Mouse (Mus musculus) kidney, postnatal 36 days (tissue): ENCODE measurements around the gene Ncam1.

Source experiments
- DNase-seq, 2 experiments: peaks; one replicate each; pipeline ENCODE4 v3.0.0; 2021 to 2022; ENCODE audit warnings: mixed read lengths in 2 of 2

The Ncam1 gene

GRCm38 (mm10) chr9:49490609-49491008 lies 308.1 kb downstream of the Ncam1 start:
- no peak for DNase-seq

GRCm38 (mm10) chr9:49488912-49489895 lies 309.5 kb downstream of the Ncam1 start:
- peak; percentile 77 to 93 for DNase-seq

DNA sequence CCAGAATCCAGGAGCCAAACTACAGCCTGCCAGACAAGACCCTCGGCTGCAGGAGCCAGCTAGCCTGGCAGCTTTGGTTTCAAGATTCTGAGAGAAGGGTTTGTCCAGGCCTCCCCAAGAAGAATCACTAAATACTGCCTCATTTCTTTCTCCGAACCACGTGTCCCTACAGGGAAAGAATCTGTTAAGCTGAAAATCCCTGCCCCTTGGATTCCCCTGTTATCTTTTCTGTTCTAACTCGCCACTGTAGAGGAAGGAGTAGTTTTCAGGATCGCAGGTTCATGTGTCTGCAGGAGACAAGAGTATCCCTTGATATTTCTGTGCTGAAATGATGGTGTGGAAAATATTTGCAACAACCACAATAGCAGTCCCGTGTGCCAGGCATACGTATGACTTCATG lies 310.5 kb downstream of the Ncam1 start:
- DNase-seq, result no peak

DNA sequence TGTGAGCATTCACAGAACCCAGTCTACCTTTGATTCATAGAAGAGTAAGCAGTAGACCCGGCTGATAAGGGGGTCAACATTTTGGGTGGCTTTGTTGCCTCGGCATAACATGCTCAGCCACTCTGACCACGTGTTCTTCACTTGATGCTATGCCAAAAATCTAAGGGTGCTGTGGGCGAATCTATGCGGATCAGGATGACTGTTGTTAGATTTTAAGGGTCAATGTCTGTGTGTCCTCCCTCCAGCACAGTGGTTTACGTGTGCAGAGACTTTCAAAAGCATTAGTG lies 311.1 kb downstream of the Ncam1 start:
- no peak for DNase-seq

- DNase-seq, result no peak
Observed at GRCm38 (mm10) chr9:49486805-49487656, 311.7 kb downstream of the Ncam1 start.

DNA sequence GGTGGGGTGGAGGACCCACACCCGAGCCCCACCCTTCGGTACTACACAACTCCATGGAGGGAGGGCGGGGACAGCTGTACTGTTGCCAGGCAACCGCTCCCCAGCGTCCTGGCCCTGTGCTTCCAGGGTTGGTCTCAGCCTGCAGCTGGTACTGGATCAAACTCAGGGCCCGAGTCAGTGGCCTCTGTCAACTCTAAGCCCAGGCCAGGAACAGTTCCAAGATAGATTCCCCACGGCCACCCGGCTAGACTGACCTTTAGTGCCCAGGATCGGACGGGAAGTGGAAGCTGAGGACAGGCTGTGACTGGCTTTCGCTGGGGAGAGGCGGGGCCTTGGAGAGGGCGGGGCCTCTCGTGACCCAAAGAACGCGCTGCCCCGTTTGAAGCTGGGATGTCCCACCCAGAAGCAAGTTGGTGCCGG lies 312.8 kb downstream of the Ncam1 start, which contains the start of gene Ttc12:
Gene Ttc12, minus strand, starts transcription at position 334 of the 420 bp plus-strand sequence.
- peak; percentile 93 for DNase-seq

DNA sequence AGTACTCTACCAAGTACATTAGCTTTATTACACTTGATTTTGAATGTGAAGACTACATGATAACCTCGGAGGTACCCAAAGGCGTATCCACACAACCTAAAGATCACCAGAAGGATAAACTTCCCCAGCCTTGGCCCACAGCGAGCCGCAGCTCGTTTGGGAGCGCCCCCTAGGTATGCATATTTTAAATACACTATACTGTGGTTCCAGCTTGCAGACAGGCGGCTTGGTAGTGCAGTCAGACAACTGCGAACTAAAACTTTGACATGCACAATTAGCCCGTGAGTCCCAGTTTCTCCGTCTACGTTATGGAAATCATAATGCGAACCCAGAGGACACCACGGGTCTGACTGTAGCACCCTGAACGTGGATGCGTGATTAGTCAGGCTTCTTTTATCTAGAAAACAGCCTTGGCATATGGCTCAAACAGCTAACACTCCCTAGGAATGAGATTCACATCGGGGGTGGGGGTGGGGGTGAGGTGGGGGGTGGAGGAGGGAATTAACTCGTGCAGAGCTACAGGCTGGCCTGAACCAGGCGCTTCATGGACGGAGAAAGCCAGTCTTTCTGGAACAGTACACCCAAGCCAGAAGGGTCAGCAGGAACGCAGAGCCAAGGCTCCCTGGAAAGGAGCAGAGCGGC lies 313.4 kb downstream of the Ncam1 start:
- peak; percentile 54 to 61 for DNase-seq

GRCm38 (mm10) chr9:49483316-49483715 lies 315.4 kb downstream of the Ncam1 start:
- peak in 1 of 2 experiments; percentile 21 for DNase-seq

DNA sequence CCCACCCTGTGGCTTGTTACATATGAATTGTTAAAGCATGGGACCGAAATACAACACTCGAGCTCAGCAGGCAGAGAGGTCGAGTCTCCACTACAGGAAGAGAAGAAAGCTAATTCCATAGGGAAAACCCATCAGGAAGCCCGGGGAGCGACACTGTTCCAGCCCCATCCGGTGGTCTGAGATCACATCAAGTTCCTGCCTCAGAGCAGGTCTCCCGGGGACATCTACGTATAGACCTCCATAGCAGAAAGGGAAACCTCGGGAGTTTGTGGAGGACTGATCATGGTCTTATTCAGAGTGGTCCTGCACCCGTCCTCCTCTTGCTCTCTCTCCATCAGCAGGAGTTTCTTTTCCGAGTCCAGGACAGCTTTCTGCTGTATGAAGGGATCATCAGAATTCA lies 326.6 kb downstream of the Ncam1 start:
- no peak for DNase-seq

- no peak for DNase-seq
Observed at GRCm38 (mm10) chr9:49470946-49471345, 327.8 kb downstream of the Ncam1 start.

DNA sequence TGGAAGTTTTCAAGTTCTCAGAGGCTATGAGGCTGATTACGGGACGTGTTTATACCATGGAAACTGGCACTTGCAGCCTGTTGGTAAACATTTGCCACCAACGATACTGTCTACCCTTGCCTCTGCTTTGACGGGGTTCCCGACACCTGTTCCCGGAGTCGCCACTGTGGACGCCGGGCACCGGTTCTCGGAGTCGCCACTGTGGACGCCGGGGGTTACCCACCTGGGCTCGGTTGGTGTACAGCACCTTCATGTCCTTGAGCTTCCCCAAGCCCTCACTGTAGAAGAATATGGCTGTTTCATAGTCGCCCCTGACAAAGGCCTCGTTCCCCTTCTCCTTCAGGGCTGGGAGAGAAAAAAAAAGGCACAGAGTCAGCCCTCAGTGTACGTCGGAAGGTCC lies 328.7 kb downstream of the Ncam1 start:
- DNase-seq, result no peak

GRCm38 (mm10) chr9:49456136-49456535 lies 342.6 kb downstream of the Ncam1 start:
- DNase-seq, result no peak

DNA sequence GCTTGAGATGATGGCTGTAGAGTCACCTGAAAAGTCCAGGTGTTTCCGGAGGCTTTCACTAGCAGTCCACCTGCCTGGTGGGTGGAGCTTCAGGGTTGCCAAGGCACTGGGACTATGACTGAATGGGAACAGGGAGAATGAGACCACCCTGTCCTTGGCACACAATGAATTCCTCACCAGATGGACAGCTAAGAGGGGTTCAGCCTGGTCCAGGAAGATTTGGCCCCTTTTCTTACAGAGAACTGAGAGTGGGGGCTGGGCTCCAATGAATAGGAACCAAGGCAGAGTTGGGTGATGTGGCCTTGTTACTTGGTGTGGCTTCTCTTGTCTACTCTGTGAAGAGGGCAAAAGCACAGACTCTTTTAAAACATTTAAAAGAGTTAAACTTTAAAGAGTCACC lies 346.3 kb downstream of the Ncam1 start:
- no peak for DNase-seq
